Mouse (Mus musculus) layer of hippocampus, postnatal 10 days (tissue): Measurements from ENCODE around the gene Ninl. TPM values are rescaled to one million over a fixed set of nuclear protein-coding genes. Genes with fewer than 3 reads are reported as not detected.
"Not testable (repeated sequence)": the region's sequence is repeated elsewhere in the genome, so short reads cannot be mapped to it uniquely, and the experiment has no call there.

Experiments used
- DNase-seq, 2 experiments: peaks; one replicate each; pipeline ENCODE4 v3.0.0; 2021; ENCODE audit warnings: low spot score in 2 of 2
- total RNA-seq, 2 experiments: library from RNA; stranded (reverse); gene quantifications; 2 replicates each; pipeline ENCODE4 v1.2.3; 2021

Gene Ninl
- total RNA-seq, 2 experiments from 2014 or later, result 10.6 to 11.0 TPM

DNA sequence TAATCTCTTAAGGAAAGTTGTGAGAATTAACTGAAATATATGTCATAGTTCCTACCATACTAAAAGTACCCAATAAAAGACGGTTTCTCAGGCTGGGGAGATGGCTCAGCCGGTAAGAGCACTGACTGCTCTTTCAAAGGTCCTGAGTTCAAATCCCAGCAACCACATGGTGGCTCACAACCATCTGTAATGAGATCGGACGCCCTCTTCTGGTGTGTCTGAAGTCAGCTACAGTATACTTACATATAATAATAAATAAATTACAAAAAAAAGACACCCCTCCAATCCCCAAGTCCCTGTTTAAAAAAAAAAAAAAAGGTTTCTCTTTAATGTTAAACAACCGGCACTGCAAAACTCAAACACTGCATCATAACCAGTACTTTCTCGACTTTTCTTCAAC, 130.3 kb downstream of the Ninl start:
- not testable (repeated sequence) for DNase-seq

GRCm38 (mm10) chr2:150904936-150905450, 134.2 kb downstream of the Ninl start, which contains the start of gene Gins1:
Gene Gins1, plus strand, starts transcription at chr2:150905400.
- DNase-seq, result no peak

DNA sequence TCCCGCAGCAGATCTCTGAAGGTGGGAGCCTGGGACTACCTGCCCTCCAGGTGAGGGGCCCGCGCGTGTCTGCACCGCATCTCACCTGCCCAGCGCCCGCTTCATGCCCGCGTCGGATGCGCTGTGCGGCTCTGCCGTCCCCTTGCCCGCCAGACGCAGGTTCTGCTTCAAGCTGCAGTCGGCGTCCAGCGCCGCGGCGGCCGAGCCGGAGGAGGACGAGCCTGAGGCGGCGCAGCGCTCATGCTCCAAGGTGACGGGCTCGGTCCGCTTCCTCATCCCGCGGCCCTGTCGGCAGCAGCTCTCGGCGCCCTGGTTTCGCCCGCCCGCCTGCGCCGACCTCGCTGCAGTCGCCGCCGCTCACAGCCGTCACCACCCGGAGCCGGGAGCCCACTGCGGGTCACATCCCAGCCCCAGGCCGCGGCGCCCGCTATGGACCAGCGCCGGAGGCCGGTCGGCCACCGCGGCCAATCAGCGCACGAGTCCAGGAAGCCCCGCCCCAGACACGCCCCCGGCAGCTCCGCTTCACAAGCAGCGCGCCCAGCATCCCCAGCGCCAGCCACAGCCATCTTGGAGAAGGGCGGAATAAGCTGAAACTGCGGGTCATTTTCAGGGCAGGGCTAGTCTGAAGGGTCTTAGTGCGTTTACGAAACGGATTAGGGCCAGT, 134.8 kb downstream of the Ninl start, which contains the start of gene Abhd12:
Gene Abhd12, minus strand, starts transcription at position 470 of the 664 bp plus-strand sequence.
- peak; percentile 97 to 98 for DNase-seq

DNA sequence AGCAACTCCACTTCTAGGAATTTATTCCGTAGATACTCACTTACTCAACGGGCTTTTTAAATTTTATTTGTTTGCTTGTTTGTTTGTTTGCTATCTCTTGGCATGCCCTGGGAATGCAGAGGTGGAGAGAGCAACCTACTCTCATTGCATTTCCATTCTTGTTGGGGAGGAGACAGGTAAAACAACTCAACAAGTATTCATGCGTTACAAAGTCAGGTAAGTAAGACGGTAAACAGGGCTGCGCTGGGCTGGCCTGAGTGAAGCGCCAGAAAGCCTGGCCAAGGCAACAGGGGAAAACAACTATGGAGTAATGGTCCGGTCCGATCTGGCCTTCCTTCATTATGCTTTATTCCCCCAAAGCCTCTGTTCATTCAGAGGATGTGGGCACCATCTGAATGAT, 136.8 kb downstream of the Ninl start:
- DNase-seq, result peak in 1 of 2 experiments; percentile 21

DNA sequence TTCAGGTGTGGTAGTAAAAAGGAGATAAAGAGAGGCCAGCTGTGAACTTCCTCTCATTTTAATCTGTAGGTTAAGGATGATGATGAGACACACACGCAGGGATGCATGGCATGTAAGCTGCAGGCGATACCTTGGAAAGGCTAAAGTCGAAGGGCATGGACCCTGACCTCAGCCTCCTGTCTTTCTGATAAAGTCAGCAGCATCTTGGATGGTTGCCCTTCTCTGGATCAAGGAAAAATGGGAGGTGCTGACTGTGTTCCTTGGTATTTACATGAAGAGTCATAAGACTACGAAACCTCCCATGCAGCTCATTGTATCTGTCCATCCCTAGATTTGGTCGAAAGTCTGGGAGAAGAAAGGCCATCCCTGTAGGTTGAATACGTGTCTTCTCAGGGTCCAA, 138.8 kb downstream of the Ninl start:
- DNase-seq, result no peak

GRCm38 (mm10) chr2:150895691-150896252, 143.4 kb downstream of the Ninl start:
- no peak for DNase-seq

GRCm38 (mm10) chr2:150894617-150895267, 144.4 kb downstream of the Ninl start:
- no peak for DNase-seq

DNA sequence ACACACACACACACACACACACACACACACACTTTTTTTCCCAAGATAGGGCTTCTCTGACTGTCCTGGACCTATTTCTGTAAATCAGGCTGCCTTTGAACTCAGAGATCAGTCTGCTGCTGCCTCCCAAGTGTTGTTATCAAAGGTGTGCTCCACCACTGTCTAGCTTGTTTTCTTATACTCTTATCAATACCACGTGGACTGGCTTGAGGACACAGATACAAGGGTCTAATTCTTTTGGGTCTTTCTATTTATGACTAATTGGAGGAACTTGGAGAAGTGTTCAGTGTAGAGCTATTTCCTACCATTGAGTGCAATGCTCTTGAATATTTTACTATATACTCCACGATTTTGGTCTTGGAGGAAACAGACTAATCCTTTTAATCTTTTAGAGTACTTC, 151.8 kb downstream of the Ninl start:
- no peak for DNase-seq

DNA sequence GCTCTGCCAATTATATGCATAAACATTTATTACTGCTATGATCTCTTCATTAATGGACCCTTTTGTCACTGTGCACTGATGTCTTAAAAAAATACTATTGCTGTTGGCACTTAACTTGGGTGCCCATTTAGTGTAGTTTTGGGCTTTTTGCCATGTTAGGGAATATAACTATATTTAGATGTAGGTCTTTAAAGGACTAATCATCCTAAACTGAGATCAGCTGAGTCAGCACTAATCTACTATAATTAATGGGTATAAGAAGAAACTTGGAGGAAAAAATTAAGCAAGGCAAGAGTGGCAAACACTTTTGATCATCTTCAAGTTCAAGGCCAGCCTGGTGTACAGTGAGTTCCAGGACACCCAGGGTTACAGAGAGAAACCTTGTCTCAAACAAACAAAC, 152.9 kb downstream of the Ninl start:
- DNase-seq, result no peak

DNA sequence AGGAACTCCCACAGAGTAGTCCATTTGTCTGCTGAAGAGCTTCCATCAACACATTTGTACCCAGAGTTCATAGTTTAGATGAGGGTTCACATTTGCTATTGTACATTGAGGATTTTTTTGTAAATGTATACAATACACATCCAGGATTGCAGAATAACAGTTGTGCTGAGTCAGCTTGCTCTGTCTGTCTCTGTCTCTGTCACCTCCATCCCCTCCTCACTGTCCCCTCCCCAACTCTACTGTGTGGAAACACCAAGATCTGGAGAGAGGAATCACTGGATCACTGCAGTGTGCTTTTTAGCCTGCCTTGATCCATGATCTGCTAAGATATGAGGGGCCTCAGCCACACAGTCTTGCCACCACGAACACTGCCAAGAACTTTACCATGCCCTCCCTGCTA, 153.4 kb downstream of the Ninl start:
- no peak for DNase-seq

DNA sequence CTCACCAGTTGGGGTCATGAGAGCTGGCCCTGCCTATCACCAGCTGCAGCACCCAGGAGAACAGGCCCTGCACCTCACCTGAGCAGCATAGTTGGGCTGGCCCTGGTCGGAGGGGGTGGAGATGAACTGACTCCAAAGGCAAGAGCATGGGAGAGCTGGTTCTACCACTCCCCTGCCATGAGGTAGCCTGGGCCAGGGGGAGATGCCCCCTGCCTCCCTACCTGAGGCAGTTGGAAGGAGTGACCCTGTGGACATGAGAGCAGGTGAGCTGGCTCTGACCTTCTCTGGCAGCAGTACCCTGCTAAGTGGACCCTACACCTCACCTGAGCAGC, 154.4 kb downstream of the Ninl start:
- DNase-seq, result no peak

Other genes with a start within 250 kb of the Ninl start
- gene Abhd12, start 134.6 kb downstream of the Ninl start, total RNA-seq, result 100 to 1,000 TPM; 173 to 184 TPM
- gene Gins1, start 134.0 kb downstream of the Ninl start, total RNA-seq, result 1 to 10 TPM; 3.7 to 5.4 TPM
- 10 to 100 TPM; 17.2 to 17.3 TPM for gene Nanp, start within 50 bp of the Ninl start, total RNA-seq
- not detected for gene Gm14151, start 53.0 kb upstream of the Ninl start, total RNA-seq
- not detected for gene Gm14147, start 58.9 kb upstream of the Ninl start, total RNA-seq